Mouse (Mus musculus) intestine, embryonic 16.5 days (tissue): ENCODE data around the gene Ankrd13b. TPM values are rescaled to one million over a fixed set of nuclear protein-coding genes. Genes with fewer than 3 reads are reported as not detected.

Source experiments
- ATAC-seq: fragments of 200-750 bp; cut with Nextera tagmentation; 2 replicates; pipeline ENCODE4 v1.8.0; 2017; ENCODE audit warnings: moderate TSS enrichment, moderate library complexity
- H3K27ac ChIP-seq: fragments of 300-500 bp; sonication (generic); 2 replicates; pipeline ENCODE4 v1.5.1; 2014; ENCODE audit warnings: mild to moderate bottlenecking, low read length
- H3K27me3 ChIP-seq: fragments of 300-500 bp; sonication (generic); replicated peaks from 2 replicates; pipeline ENCODE4 v1.6.1; 2014; ENCODE audit warnings: low read length, control low read depth, mixed read lengths; ENCODE audit not compliant: control insufficient read depth, insufficient read depth
- H3K36me3 ChIP-seq: fragments of 300-500 bp; sonication (generic); 2 replicates; pipeline ENCODE4 v1.6.1; 2014; ENCODE audit warnings: low read length, control low read depth; ENCODE audit not compliant: control insufficient read depth, insufficient read depth
- H3K4me1 ChIP-seq: fragments of 300-500 bp; sonication (generic); 2 replicates; pipeline ENCODE4 v1.6.1; 2014; ENCODE audit warnings: low read length, control low read depth, mixed read lengths; ENCODE audit not compliant: control insufficient read depth, insufficient read depth
- H3K4me2 ChIP-seq: fragments of 300-500 bp; sonication (generic); 2 replicates; pipeline ENCODE4 v1.6.1; 2014; ENCODE audit warnings: low read depth, low read length, control low read depth
- H3K4me3 ChIP-seq: fragments of 300-500 bp; sonication (generic); 2 replicates; pipeline ENCODE4 v1.5.1; 2014; ENCODE audit warnings: mild to moderate bottlenecking, low read length
- H3K9ac ChIP-seq: fragments of 300-500 bp; sonication (generic); 2 replicates; pipeline ENCODE4 v1.6.1; 2014; ENCODE audit warnings: low read depth, low read length
- H3K9me3 ChIP-seq: fragments of 300-500 bp; sonication (generic); 2 replicates; pipeline ENCODE4 v1.6.1; 2016; ENCODE audit warnings: low read length, control low read depth; ENCODE audit not compliant: control insufficient read depth
- WGBS: fragments of 180-500 bp; shearing (Covaris S2); extraction: QIAGEN DNeasy Blood & Tissue Kit; methylation state at CpG from one replicate; pipeline ENCODE4 v1.1.7; 2014; 5-methylcytosine and 5-hydroxymethylcytosine counted together
- polyA plus RNA-seq: library from polyadenylated mRNA; unstranded; fragments of >200 nt; fragmentation: Nextera tagmentation; extraction: Ambion mirVana; gene quantifications from 2 replicates; pipeline ENCODE4 v1.2.1, GENCODE M21; 2015

Ankrd13b gene
- polyA plus RNA-seq, 1 experiment from 2014 or later, result 1.7 TPM

DNA sequence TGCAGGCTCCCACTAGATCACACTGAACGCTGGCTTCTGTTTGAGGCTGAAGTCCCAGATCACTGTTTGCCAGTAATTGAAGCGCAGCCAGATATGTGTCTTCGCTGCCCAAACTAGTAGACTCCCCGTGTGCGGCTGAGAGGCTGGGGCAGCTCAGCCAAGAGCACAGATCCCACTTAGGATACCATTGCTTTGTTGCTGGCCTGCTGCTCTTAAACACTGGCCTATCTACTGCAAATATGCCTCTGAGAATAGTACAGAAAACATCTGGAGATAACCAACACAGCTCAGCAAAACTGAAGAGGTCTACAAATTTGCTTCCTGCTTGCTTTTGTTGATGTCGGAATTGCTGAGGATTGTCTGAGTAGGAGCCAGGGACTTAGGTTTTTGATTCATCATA is 32.6 kb downstream of the Ankrd13b start:
- 46% methylated on average over 6 of the region's 6 CpGs for WGBS
- Histone ChIP-seq H3K36me3 (0 out of 2 replicates have a peak, but pooled peaks cover 13% of the 10 kb centered on the region), H3K9ac (no peak overlapping the region), H3K4me3 (no peak overlapping the region), H3K4me1 (no peaks in the 10 kb centered on the region), H3K27ac (no peak overlapping the region), H3K9me3 (no peaks in the 10 kb centered on the region), H3K27me3 (0 out of 2 replicates have a peak, but pooled peaks cover 3% of the 10 kb centered on the region), H3K4me2 (no peak overlapping the region)
- ATAC-seq, result no peak

DNA sequence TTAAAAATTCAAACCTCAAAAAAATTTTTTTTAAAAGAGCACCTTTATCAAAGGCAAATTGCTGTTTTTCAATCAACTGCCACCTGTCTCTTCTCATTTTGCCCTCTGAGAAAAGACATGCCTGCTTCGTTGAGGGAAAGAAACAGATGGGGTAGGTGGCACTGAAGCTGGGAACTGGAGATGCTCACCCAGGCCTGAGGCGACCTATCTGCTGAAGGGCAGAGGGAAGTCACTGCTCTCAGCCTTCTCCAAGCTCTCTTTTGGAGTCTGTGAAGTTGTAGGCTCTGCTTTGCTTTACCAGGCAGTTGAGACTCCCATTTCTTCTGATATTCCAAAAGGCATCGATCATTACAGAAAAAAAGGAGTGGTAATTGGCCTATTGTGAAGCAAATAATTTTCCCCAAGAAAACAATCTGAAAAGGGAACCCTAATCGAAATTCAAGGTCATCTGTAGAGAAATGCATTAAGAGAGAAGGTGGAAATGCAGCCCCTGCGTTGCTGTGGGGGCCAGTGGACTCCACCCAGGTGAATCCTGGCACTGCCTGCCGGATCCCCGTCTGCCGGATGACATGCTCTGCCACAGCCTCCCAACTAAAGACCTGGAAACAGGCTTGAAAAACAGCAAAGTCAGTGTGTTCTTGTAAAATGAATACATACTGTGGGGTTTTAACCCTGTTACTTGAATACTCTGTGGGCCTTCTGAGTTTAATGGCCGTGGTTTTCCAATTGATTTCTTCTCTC is 33.5 kb downstream of the Ankrd13b start:
- no peak overlapping the region for H3K4me3 ChIP-seq
- 0 out of 2 replicates have a peak, but pooled peaks cover 13% of the 10 kb centered on the region for H3K36me3 ChIP-seq
- no peaks in the 10 kb centered on the region for H3K9me3 ChIP-seq
- 83% methylated on average over 9 of the region's 9 CpGs for WGBS
- no peak for ATAC-seq
- no peak overlapping the region for H3K9ac ChIP-seq
- H3K27me3 ChIP-seq, result no peaks in the 10 kb centered on the region
- H3K4me1 ChIP-seq, result no peaks in the 10 kb centered on the region
- H3K27ac ChIP-seq, result no peak overlapping the region
- no peak overlapping the region for H3K4me2 ChIP-seq

DNA sequence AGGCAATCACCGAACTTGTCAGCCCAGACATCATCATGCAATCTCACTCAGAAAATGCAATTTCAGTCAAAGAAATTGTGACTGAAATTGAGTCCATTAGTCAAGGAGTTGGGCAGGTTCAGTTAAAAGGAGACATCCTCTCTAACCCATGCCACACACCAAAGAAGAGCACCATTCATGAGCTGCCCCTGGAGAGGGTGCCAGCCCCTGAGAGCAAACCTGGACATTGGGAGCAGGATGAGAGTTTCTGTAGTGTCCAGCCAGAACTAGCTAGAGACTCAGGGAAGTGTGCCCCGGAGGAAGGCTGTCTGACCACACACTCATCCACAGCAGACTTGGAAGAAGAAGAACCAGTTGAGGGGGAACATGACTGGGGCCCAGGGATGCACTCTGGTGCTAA is 36.1 kb downstream of the Ankrd13b start:
- no peaks in the 10 kb centered on the region for H3K27me3 ChIP-seq
- H3K4me2 ChIP-seq, result no peak overlapping the region
- no peaks in the 10 kb centered on the region for H3K4me1 ChIP-seq
- no peak overlapping the region for H3K27ac ChIP-seq
- H3K36me3 ChIP-seq, result 0 out of 2 replicates have a peak, but pooled peaks cover 13% of the 10 kb centered on the region
- H3K9ac ChIP-seq, result no peak overlapping the region
- 96% methylated on average over 2 of the region's 2 CpGs for WGBS
- no peaks in the 10 kb centered on the region for H3K9me3 ChIP-seq
- no peak for ATAC-seq
- no peak overlapping the region for H3K4me3 ChIP-seq

DNA sequence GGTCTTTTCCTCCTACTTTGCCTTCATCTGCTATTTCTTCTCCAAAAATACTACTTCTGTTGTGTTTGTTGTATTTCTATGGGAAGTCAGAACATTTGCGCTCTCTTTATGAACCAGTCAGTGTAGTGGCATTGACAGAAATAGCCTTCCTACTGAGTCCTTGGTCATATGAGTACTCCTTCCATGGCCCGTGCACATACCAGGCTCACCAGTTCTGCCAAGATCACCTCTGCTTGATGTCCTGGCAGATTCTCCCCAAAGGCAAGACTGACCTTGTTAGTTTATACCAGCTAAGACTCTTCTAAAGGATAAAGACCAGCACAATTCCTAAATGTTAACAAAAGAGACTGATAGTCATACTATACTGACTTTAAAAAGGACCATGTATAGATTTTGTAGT is 37.8 kb downstream of the Ankrd13b start:
- no peak overlapping the region for H3K27ac ChIP-seq
- H3K4me2 ChIP-seq, result no peak overlapping the region
- H3K9ac ChIP-seq, result no peak overlapping the region
- no peaks in the 10 kb centered on the region for H3K4me1 ChIP-seq
- no peaks in the 10 kb centered on the region for H3K9me3 ChIP-seq
- H3K27me3 ChIP-seq, result no peaks in the 10 kb centered on the region
- 0 out of 2 replicates have a peak, but pooled peaks cover 13% of the 10 kb centered on the region for H3K36me3 ChIP-seq
- 93% methylated on average over 2 of the region's 2 CpGs for WGBS
- ATAC-seq, result no peak
- no peak overlapping the region for H3K4me3 ChIP-seq

DNA sequence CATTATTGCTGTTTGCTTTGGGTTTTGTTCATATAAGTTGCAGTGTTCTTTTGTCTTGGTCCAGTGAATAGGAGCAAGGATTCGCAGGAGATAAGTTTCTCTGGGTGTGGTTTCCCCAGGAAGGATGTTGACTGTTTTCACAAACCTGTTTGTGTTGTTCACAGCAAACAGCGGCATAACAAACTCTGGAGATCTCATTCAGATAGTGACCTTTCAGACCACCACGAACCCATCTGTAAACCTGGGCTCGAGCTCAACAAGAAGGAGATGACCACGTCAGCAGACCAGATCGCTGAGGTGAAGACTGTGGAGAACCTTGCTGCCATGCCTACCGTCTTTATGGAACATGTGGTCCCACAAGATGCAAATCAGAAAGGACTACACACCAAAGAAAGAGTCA is 40.3 kb downstream of the Ankrd13b start:
- Histone ChIP-seq H3K27ac (no peak overlapping the region), H3K9me3 (no peaks in the 10 kb centered on the region), H3K4me3 (no peak overlapping the region), H3K27me3 (no peaks in the 10 kb centered on the region), H3K4me1 (no peaks in the 10 kb centered on the region), H3K9ac (no peak overlapping the region), H3K4me2 (no peak overlapping the region), H3K36me3 (0 out of 2 replicates have a peak, but pooled peaks cover 7% of the 10 kb centered on the region)
- WGBS, result 87% methylated on average over 7 of the region's 7 CpGs
- ATAC-seq, result no peak

DNA sequence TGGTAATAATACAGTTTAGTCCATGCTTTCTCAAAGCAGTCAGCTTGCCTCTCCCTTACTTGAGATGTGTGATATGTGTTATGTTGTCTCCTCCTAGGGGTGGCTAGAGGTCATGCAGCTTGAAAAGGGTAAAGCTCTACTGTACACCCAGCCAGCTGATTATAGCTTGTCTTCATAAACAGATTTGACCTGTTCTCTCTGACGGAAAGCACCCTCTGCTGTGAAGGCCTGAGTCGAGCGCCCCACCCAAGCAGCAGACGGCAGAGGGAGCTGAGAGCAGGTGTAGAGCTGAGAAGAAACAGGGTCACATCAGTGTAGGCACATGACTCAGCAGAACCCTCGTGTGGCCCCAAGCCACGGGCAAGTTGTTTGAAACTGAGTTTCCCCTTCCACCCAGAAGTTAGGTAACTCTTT is 42.8 kb downstream of the Ankrd13b start:
- H3K36me3 ChIP-seq, result no peaks in the 10 kb centered on the region; the same call in 1 of the 2 replicates
- no peak overlapping the region for H3K9ac ChIP-seq
- peak; percentile 87 for ATAC-seq
- no peak overlapping the region for H3K4me3 ChIP-seq
- H3K27ac ChIP-seq, result no peak overlapping the region
- 32% methylated on average over 6 of the region's 6 CpGs for WGBS
- no peak overlapping the region for H3K4me2 ChIP-seq
- no peaks in the 10 kb centered on the region for H3K4me1 ChIP-seq
- H3K9me3 ChIP-seq, result no peaks in the 10 kb centered on the region
- no peaks in the 10 kb centered on the region for H3K27me3 ChIP-seq

DNA sequence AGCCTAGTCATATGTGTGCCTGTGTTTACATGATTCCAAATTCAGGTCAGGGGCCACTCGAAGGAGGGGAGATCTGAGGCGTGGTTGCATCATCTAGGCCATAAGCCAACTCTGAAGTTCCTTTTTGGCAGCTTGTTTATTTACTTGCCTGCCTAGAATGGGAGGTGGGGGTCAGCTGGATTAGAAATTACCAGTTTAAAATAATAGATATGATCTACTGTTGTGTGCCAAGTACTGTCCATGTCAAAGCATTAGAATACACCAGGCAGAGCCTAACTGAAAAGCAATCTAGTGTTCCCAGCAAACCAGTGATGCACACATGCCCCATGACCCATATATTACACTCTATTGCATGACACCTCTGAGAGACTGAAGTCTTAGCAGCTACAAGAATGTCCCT is 44.5 kb downstream of the Ankrd13b start:
- Histone ChIP-seq H3K4me1 (no peaks in the 10 kb centered on the region), H3K36me3 (no peaks in the 10 kb centered on the region; the same call in 1 of the 2 replicates), H3K27me3 (no peaks in the 10 kb centered on the region), H3K9ac (no peak overlapping the region), H3K4me2 (no peak overlapping the region), H3K27ac (no peak overlapping the region), H3K4me3 (no peak overlapping the region), H3K9me3 (no peaks in the 10 kb centered on the region)
- ATAC-seq, result no peak
- WGBS, result 51% methylated on average over 2 of the region's 2 CpGs

DNA sequence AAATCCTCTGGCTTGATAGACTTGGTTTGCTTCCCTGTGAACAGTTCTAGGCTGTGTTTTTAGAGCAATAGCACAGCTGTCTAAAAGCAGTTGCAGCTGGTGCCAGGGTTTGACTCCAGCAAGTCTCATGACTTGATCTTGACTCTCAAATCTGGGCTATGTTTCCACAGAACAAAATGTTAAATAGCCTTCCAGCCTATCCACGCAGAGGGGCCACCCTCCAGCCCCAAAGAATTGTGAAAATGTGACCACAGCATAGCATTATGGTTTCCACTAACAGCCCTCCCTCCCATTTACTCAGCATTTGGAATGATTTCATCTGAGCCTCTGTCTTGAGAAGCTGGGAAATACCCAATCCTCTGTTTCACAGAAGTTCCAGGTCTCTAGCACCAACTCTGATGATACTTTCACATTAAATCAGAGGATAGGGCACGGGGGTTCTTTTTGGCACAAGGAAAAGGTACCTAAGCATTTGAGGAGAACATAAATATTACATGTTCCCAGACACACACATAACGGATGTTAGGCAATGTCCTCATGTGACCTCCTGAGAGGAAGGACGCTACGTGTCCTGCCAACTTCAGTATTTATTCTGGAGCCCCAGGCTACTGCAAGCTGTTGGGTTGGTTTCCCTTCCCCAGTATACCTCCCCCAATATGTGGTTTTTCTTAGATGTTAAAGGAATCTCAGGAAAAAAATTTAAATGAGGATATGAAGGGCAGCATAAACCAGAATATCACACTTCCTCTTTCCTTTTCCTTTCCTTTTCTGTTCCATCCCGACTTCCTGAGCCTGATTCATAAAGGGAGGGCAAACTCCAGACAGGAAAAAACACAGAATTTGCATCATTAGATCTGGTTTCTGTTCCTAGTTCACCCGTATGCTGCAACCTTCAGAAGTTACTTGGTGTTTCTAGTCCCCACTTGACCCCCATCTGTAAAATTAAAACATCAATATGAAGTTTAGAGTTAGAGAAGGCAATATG is 47.0 kb downstream of the Ankrd13b start:
- Histone ChIP-seq H3K36me3 (no peaks in the 10 kb centered on the region; the same call in 1 of the 2 replicates), H3K4me1 (no peaks in the 10 kb centered on the region), H3K27me3 (no peaks in the 10 kb centered on the region), H3K9ac (no peak overlapping the region), H3K27ac (0 out of 2 replicates have a peak overlapping the region, but pooled peaks have one; percentile 24), H3K9me3 (no peaks in the 10 kb centered on the region), H3K4me2 (no peak overlapping the region), H3K4me3 (no peak overlapping the region)
- 62% methylated on average over 7 of the region's 7 CpGs for WGBS
- ATAC-seq, result no peak

DNA sequence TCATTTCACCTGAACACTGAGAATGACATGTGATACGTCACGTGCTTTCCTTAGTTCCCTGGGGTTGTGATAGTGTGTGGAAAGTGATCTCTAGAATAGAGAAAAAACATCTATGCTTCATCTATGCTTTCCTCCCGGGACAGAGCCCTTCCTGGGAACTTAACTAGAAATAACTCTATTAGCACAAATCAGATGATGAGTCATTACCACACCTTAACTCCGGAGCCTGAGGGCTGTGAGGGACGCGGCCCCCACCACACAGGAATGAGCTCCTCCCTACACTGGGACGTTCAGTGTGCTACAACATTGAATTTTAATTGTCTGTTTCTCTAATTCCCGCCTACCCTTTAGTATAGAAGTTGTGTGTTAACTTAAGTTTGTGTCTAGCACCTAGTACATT is 48.5 kb downstream of the Ankrd13b start:
- no peaks in the 10 kb centered on the region for H3K4me1 ChIP-seq
- H3K27ac ChIP-seq, result no peak overlapping the region
- H3K9me3 ChIP-seq, result no peaks in the 10 kb centered on the region
- no peak; the same call in 1 of the 2 replicates for ATAC-seq
- no peak overlapping the region for H3K4me2 ChIP-seq
- H3K9ac ChIP-seq, result no peak overlapping the region
- no peaks in the 10 kb centered on the region for H3K27me3 ChIP-seq
- WGBS, result 70% methylated on average over 8 of the region's 8 CpGs
- H3K4me3 ChIP-seq, result no peak overlapping the region
- H3K36me3 ChIP-seq, result no peaks in the 10 kb centered on the region; the same call in 1 of the 2 replicates
